Mouse (Mus musculus): ENCODE measurements around the gene Slc15a2.

Gene Slc15a2

GRCm38 (mm10) chr16:36784594-36785313 lies at the start of gene Slc15a2:
TSS of gene Slc15a2 (minus strand) at chr16:36784962.
- DNase-seq (ENCODE audit: low spot score) = no peak

GRCm38 (mm10) chr16:36828820-36829219 lies 44.1 kb upstream of the Slc15a2 start:
- DNase-seq (ENCODE audit: low spot score) = no peak

GRCm38 (mm10) chr16:36828054-36828786 lies 43.5 kb upstream of the Slc15a2 start, which contains the start of gene Iqcb1:
TSS of gene Iqcb1 (plus strand) at chr16:36828385.
- peak; percentile 74 for DNase-seq (ENCODE audit: low spot score)

- DNase-seq (ENCODE audit: low spot score) = no peak
These were observed 42.9 kb upstream of the Slc15a2 start for GRCm38 (mm10) chr16:36827611-36828053.

- no peak for DNase-seq (ENCODE audit: low spot score)
These were observed 36.7 kb upstream of the Slc15a2 start for GRCm38 (mm10) chr16:36821474-36821873.

GRCm38 (mm10) chr16:36820747-36821146 lies 36.0 kb upstream of the Slc15a2 start:
- DNase-seq (ENCODE audit: low spot score) = no peak

- DNase-seq (ENCODE audit: low spot score) = no peak
These were observed 35.3 kb upstream of the Slc15a2 start for GRCm38 (mm10) chr16:36820016-36820415.

- DNase-seq (ENCODE audit: low spot score) = no peak
These were observed 32.7 kb upstream of the Slc15a2 start for GRCm38 (mm10) chr16:36817321-36817926.

- DNase-seq (ENCODE audit: low spot score) = no peak
These were observed 32.2 kb upstream of the Slc15a2 start for GRCm38 (mm10) chr16:36816916-36817315.

GRCm38 (mm10) chr16:36813680-36814079 lies 28.9 kb upstream of the Slc15a2 start:
- no peak for DNase-seq (ENCODE audit: low spot score)

- DNase-seq (ENCODE audit: low spot score) = no peak
These were observed 23.9 kb upstream of the Slc15a2 start for GRCm38 (mm10) chr16:36808616-36809015.

GRCm38 (mm10) chr16:36802361-36802760 lies 17.6 kb upstream of the Slc15a2 start:
- no peak for DNase-seq (ENCODE audit: low spot score)

GRCm38 (mm10) chr16:36798334-36798733 lies 13.6 kb upstream of the Slc15a2 start:
- no peak for DNase-seq (ENCODE audit: low spot score)

GRCm38 (mm10) chr16:36794976-36795375 lies 10.2 kb upstream of the Slc15a2 start:
- DNase-seq (ENCODE audit: low spot score) = no peak

- no peak for DNase-seq (ENCODE audit: low spot score)
These were observed 5.4 kb upstream of the Slc15a2 start for GRCm38 (mm10) chr16:36790166-36790565.

GRCm38 (mm10) chr16:36786466-36786865 lies 1.7 kb upstream of the Slc15a2 start:
- DNase-seq (ENCODE audit: low spot score) = no peak

GRCm38 (mm10) chr16:36784146-36784545 lies 616 bp downstream of the Slc15a2 start:
- no peak for DNase-seq (ENCODE audit: low spot score)

- DNase-seq (ENCODE audit: low spot score) = no peak
These were observed 9.1 kb downstream of the Slc15a2 start for GRCm38 (mm10) chr16:36775658-36776057.

- DNase-seq (ENCODE audit: low spot score) = no peak
These were observed 11.8 kb downstream of the Slc15a2 start for GRCm38 (mm10) chr16:36772996-36773395.

GRCm38 (mm10) chr16:36771703-36772102 lies 13.1 kb downstream of the Slc15a2 start:
- DNase-seq (ENCODE audit: low spot score) = no peak

- no peak for DNase-seq (ENCODE audit: low spot score)
These were observed 13.5 kb downstream of the Slc15a2 start for GRCm38 (mm10) chr16:36771244-36771643.

GRCm38 (mm10) chr16:36770830-36771229 lies 13.9 kb downstream of the Slc15a2 start:
- no peak for DNase-seq (ENCODE audit: low spot score)

Measured in urinary bladder, postnatal 25 days (tissue).